Mouse (Mus musculus): Measurements from ENCODE around the gene Fam189a1.

- TF ChIP-seq POLR2A (IDR thresholded peaks at IDR 0.05; ENCODE audit: low read depth, low read length) (no peak), CTCF (conservative IDR thresholded peaks at IDR 0.05; ENCODE audit: insufficient read depth, insufficient read length, low read depth, low read length) (no peak)
Observed at GRCm38 (mm10) chr7:64981511-64982235, 174.7 kb downstream of the Fam189a1 start.

All from kidney, adult 2 months (tissue).